In the genomic region with DNA sequence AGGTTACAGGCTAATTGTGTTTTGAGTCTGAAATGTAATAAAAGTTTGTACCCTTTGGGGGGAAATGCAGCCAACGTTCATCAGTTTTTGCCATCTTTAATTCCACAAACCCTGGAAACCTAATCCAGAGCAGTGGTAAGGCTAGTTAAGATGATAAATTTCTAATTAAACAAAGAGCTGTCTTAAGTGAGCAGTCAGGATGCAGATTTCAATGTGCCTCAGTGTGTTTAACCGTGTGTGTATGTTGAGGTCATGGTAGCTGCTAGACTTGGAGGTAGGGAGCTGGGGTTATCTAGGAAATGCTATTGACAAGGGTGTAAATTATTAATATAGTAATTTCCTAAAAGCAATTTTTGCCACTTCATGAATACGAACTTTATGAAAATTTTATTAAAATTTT, we compare ENCODE assay signal across 33 mouse cellular contexts.
"Had no signal": no experiment of that assay in that cellular context is flagged by ENCODE, and none has a peak within 500 bp of the region (broad histone marks: within the 10 kb centered on the region; RNA-seq: fewer than 3 reads in every experiment).

No protein-coding gene starts in this region.

- H3K36me3 ChIP-seq: limb, embryonic 10.5 days; limb, embryonic 12.5 days; limb, embryonic 13.5 days; limb, embryonic 15.5 days; liver, embryonic 12.5 days; liver, embryonic 13.5 days; liver, embryonic 15.5 days; lung, embryonic 15.5 days; midbrain, embryonic 10.5 days; midbrain, embryonic 12.5 days; midbrain, embryonic 13.5 days; midbrain, embryonic 15.5 days; neural tube, embryonic 12.5 days; neural tube, embryonic 13.5 days had no signal

- H3K4me1 ChIP-seq: limb, embryonic 15.5 days; liver, embryonic 12.5 days; liver, embryonic 13.5 days; liver, embryonic 15.5 days; megakaryocyte, embryonic 14.5 days; midbrain, embryonic 10.5 days; midbrain, embryonic 12.5 days; midbrain, embryonic 13.5 days; midbrain, embryonic 15.5 days; neural tube, embryonic 12.5 days; neural tube, embryonic 13.5 days had no signal

- H3K9ac ChIP-seq: limb, embryonic 12.5 days; limb, embryonic 13.5 days; limb, embryonic 15.5 days; liver, embryonic 12.5 days; liver, embryonic 13.5 days; liver, embryonic 14.5 days; liver, embryonic 15.5 days; liver, postnatal 0 days; lung, embryonic 14.5 days; lung, embryonic 15.5 days; midbrain, embryonic 12.5 days; midbrain, embryonic 13.5 days; midbrain, embryonic 15.5 days; neural tube, embryonic 12.5 days; neural tube, embryonic 13.5 days had no signal

- H3K27ac ChIP-seq: limb, embryonic 10.5 days; limb, embryonic 12.5 days; limb, embryonic 13.5 days; limb, embryonic 15.5 days; liver, embryonic 12.5 days; liver, embryonic 13.5 days; liver, embryonic 14.5 days; liver, embryonic 15.5 days; lung, embryonic 15.5 days; macrophage; midbrain, embryonic 10.5 days; midbrain, embryonic 12.5 days; midbrain, embryonic 13.5 days; midbrain, embryonic 15.5 days; neural tube, embryonic 12.5 days; neural tube, embryonic 13.5 days had no signal

- DNase-seq: left cerebral cortex, postnatal 4 days; liver; liver, embryonic 13.5 days; liver, postnatal 0 days; lung, adult 18-20 months; lung, adult 2 months; lung, embryonic 14.5 days; lung, postnatal 10 days; lung, postnatal 14 days; lung, postnatal 36 days; lung, postnatal 4 days; midbrain, embryonic 14.5 days had no signal

- H3K4me3 ChIP-seq: limb, embryonic 10.5 days; limb, embryonic 12.5 days; limb, embryonic 13.5 days; limb, embryonic 15.5 days; liver, embryonic 12.5 days; liver, embryonic 13.5 days; liver, embryonic 15.5 days; lung, embryonic 15.5 days; megakaryocyte, embryonic 14.5 days; midbrain, embryonic 10.5 days; midbrain, embryonic 12.5 days; midbrain, embryonic 13.5 days; midbrain, embryonic 15.5 days; myocyte; neural tube, embryonic 12.5 days; neural tube, embryonic 13.5 days had no signal

- ATAC-seq: liver, embryonic 12.5 days; liver, postnatal 0 days; lung, postnatal 0 days; midbrain, embryonic 13.5 days; midbrain, embryonic 15.5 days; midbrain, embryonic 16.5 days had no signal

- H3K9me3 ChIP-seq: limb, embryonic 10.5 days; limb, embryonic 12.5 days; limb, embryonic 13.5 days; limb, embryonic 15.5 days; liver, embryonic 12.5 days; liver, embryonic 15.5 days; lung, embryonic 15.5 days; midbrain, embryonic 10.5 days; midbrain, embryonic 12.5 days; midbrain, embryonic 13.5 days; midbrain, embryonic 15.5 days; neural tube, embryonic 12.5 days; neural tube, embryonic 13.5 days had no signal

- H3K4me2 ChIP-seq: limb, embryonic 12.5 days; limb, embryonic 13.5 days; limb, embryonic 15.5 days; liver, embryonic 11.5 days; liver, embryonic 12.5 days; liver, embryonic 13.5 days; liver, embryonic 15.5 days; lung, embryonic 14.5 days; lung, embryonic 15.5 days; midbrain, embryonic 11.5 days; midbrain, embryonic 12.5 days; midbrain, embryonic 13.5 days; midbrain, embryonic 15.5 days; neural tube, embryonic 12.5 days; neural tube, embryonic 13.5 days had no signal

- H3K27me3 ChIP-seq: limb, embryonic 12.5 days; limb, embryonic 13.5 days; limb, embryonic 15.5 days; liver, embryonic 12.5 days; liver, embryonic 13.5 days; liver, embryonic 15.5 days; lung, embryonic 15.5 days; megakaryocyte, embryonic 14.5 days; midbrain, embryonic 12.5 days; midbrain, embryonic 13.5 days; midbrain, embryonic 15.5 days; neural tube, embryonic 12.5 days; neural tube, embryonic 13.5 days had no signal
